Mouse (Mus musculus) neural tube, embryonic 10.5 days (tissue): Measurements from ENCODE around the gene Mad2l1bp.

Experiments
- DNase-seq: peaks from one replicate; pipeline ENCODE4 v3.0.0-alpha.2; 2017; ENCODE audit warnings: low spot score; ENCODE audit errors: extremely low spot score

The Mad2l1bp gene

DNA sequence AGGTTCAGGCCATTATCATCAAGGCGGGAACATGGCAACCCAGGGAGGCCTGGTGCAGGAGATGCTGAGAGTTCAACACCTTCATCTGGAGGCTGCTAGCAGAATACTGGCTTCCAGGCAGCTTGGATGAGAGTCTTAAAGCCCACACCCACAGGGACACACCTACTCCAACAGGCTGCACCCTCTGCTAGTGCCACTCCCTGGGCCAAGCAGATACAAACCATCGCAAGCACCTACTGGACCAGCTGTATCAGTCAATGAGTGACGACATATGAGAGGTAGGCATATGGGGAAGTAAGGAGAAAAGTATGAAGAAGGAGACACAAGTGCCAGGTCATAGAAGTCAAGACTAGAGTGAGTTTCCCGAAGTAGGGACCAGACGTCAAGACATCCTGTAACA is 3.3 kb upstream of the Mad2l1bp start:
- DNase-seq, result no peak

DNA sequence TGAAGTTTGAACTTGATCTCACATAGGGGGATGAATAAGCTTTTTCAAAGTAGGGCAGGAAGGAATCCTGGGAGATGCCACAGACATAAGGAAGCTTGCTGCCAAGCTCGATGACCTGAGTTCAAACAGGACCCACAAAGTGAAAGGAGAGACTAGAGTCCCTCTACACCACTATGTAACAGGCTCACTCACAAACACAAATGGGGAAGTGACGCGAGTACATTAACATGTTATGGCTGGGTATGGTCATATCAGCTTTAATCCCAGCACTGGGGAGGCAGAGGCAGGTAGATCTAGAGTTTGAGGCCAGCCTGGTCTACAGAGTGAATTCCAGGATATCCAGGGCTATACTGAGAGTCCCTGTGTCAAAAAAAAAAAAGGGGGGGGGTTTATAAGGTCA is 983 bp upstream of the Mad2l1bp start:
- no peak for DNase-seq

DNA sequence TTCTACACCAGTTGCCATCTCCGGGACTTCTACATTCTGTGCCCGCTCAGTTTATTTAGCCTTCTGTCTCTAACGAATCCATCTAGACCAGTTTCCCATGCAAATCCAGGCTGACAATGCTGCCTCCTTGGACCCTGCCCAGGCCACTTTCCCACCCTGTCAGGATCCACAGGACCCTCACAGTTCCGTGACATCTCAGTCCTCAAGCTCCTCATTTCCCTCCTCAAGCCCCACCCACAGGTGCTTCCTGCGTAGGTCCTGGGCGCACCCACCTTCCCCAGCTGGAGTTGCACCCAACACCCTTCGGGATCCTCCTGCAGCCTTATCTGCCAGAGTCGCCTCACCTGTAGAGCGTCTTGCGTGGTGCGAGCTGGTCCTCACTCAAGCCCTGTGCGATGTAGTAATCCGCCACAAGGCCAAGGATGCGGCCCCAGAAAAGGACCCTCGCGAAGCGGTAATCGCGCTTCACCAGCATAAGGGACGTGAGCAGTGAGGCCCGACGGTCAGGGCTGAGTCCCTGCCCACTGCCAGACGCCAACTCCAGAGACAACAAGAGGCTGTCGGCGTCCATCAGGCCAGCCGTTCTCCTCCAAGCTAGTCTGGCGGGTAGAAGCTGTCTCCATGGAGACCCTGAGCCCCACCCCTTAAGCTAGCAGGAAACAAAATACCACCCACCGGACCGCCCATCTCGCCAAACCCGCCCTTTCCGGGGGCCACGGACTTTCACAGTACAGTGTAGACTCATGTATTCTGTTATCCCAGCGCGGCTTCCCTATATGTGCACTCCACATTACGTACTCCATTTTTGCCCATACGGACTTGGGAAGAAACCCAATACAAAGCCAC is 9.6 kb downstream of the Mad2l1bp start, which contains the start of gene Rsph9:
TSS of gene Rsph9 (minus strand) at position 639 of the 846 bp plus-strand sequence.
- peak; percentile 78 for DNase-seq

DNA sequence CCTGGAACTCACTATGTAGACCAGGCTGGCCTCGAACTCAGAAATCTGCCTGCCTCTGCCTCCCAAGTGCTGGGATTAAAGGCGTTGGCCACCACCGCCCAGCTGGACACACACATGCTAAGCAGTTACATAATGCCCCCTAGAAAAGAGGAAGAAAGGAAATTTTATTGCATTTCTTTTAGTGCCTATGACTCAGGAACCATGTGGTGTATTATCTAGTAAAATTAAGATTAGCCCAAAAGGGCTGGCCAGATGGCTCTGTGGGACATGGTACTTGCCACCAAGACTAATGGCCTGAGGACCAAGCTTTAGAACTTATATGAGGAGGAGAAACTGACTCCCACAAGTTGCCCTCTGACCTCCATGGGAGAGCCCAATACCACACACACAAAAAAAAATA is 13.5 kb downstream of the Mad2l1bp start:
- DNase-seq, result no peak

DNA sequence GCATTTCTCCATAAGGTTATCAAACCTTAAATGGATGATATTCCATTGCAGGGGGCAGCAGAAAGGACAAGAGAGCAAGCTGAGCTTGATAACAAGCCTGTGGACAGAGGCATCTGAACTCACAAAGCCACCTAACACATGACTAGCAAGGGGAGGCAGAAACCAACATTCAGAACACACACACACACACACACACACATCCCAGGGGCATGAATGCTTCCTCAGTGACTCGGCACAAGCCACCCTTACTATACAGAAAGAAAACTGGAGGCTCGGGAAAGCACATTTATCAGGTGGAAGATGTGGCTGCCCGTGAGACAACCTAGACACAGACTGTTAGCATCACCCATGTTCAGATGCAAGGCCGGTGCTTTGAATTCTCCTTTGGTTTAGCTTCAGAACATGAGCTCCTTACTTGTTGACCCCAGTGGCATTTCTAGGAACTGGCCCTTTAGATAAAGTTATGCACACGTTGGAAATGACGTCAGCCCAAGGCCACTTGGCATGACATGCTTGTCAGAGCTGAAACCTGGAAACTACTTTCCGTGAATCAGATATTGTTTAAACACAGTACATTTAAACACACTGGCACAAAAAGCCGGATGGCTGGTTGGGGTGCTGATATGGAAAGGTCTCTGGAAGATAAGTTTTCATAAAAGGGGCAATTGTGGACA is 14.7 kb downstream of the Mad2l1bp start:
- DNase-seq, result no peak

DNA sequence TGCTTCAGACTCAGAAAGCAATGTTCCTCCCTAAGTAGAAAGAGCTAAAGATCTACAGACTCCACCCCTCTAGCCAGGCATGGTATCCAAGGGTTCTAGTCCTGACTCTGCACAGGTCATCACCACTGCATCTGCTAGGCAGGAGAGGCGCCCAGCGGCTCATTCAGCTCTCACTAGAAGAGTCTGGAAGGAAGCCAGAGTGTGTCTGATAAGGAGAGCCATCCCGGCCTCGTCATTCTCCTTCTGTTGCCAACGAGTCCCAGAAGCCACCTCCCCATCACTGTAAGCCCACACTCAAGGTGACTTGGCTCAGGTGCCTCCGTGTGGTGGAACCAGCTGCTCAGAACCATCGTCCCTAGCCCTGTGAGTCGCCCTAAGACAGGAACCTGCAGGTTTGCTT is 20.5 kb downstream of the Mad2l1bp start:
- DNase-seq, result no peak

DNA sequence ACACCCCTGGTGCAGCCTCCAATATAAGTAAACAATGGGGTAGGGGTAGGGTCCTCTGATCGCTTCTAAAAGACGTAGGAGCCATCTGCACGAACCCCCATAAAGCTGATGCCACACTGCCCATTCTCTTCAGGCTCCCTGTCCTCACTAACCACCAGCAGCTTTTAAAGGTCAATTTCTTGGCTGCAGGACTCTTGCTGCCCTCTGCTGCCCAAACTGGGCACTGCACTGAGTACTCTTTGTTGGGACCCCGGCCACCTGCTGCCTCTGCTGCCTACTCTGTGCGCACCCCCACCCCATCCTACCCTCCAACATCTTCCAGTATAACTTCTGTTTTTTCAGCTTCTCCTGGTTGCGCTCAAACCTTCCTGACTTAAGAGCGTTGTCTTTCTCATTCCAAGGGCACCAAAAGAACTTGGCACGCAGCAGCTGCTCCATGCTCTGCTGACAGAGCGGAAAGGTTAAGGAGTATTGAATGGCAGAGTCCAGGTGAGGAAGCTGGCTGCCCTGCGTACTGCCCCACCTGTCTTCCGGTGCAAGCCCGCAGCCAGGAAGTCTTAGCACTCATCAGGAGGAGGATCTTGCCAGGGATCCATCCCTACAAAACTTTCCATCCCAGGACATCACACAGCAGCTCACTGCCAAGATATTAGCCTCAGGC is 21.2 kb downstream of the Mad2l1bp start:
- DNase-seq, result peak; percentile 87

DNA sequence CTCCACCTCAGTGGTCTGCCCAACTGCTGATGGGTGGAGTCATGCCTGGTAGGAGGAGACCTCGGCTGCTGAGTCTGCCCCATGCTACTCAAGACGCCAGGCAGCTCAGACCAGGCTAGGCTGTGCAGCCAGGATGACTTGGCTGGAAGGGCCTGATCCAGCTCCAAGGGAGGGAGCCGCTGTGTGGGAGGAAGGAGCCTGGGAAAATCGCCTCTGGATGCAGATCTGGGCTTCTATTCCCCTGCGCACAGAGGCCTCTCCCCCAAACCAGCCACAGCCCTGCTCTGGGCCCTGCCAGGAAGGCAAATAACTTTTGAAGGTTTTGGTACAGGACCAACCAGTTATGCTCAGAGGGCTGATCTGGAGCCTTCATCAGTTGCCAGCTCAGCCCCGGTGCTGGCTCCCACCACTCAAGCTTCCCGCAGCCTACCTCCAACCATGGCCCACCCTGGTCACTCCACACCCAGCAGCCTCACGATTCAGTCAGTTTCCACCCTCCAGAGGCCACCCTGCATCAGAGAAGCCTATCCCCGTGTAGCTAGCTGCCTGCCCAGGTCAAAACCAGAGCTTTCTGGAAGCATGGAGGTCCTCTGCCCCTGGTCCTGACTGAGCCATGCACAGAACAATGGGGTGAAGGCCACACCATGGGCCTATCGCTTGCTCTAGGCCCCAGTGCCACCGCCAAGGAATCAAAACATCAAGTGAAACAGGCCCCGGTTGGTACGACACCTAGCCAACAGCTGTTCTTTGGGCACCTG is 23.4 kb downstream of the Mad2l1bp start:
- no peak for DNase-seq

DNA sequence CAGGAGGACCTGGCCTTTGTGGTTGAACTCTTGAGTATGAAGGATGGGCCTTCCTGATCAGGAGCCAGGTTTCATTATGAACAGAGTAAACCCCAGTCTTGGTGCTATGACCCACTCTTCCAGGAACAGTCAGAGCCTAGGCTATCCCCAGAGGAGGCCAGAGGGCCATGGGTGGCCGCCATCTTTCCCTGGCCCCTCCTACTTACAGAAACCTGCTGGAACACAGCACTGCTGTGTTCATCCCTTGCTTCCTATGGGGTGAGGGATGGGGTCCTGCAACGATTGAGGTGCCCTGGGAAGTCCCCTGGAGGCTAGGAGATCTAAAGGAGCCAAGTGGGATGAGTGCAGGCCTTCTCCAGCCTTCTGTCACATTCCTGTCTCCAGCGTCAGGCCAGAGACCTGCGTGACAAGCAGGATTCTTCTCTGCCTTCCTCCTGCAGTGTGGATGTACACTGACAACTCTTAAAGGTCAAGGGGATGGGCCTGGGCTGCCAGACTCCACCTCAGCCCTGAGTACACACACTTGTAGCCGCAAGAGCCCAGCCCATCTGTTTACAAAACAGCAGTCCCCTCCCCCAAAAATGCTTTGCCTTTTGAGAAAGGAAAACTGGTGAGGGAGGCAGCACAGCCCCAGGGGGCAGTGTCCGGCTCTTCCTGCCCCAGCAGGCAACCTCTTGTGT is 25.4 kb downstream of the Mad2l1bp start:
- DNase-seq, result no peak

DNA sequence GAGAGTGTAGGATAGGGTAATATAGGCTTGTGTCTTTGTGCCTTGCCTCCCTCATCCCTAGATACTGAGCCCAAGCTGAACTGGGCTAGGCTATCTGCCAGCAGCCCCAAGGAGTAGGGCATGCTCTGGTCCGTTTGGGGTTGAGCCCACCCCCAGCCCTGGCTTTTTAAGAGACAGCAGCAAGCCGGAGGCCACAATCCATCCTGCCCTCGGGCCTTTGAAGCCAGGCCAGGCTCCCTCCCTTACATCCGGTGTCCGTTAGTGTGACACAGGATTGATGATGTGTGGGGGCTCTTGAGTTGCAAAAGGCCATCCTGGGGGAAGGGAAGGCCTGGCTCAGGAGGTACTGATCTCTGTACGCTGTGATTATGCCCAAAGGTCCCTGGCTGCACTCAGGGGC is 26.7 kb downstream of the Mad2l1bp start:
- no peak for DNase-seq

DNA sequence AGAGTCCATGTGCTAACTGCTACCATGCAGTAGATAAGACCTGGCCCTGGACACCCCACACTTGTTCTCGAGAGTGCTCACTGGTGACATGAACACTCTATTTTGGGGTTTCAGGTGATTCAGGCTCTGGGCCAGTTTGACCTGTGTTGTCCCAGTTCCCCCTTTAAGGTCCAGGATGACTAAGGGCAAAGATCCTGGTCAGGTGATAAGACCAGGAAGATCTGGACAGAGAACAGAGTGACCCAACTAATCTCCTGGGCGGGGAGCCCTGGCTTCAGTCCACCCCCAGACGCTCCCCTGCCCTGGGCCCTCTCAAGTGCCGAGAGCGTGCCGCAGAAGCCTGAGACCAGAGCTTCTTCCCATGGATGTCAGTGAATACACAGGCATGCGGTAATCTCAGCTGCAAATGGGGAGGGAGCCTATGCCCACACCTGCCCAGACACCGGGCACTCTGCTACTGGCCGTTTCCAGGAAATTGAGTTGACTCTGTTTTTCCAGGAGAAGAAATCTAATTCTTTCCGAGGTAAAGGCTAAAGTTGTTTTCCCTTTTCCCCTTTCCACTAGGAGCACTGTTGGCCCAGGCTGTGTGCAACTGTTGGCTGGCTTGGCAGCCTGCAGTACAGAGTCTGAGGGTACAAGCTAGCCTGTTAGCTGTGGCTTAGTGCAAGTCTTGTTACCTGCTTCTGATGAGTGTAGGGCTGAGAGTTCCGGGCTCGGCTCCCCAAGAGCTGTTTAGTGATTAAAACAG is 29.2 kb downstream of the Mad2l1bp start:
- DNase-seq, result no peak

DNA sequence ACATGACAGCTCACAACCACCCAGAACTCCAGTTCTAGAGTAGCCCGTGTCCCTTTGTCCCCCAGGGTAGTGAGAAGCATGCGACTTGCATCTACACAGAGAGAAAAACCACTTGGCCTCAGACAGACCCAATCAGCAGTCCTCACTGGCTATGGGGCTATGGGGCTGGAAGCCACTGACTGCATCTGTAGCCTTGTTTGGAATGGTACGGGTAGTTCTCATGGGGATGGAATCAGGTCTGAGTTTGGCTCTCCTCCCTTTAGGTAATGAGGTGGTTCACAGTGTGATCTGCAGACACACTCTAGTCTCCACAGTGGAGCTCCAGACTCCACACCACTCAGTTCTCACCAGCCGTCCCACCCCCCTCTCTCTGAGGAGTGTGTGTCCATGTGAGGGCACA is 30.1 kb downstream of the Mad2l1bp start:
- no peak for DNase-seq

DNA sequence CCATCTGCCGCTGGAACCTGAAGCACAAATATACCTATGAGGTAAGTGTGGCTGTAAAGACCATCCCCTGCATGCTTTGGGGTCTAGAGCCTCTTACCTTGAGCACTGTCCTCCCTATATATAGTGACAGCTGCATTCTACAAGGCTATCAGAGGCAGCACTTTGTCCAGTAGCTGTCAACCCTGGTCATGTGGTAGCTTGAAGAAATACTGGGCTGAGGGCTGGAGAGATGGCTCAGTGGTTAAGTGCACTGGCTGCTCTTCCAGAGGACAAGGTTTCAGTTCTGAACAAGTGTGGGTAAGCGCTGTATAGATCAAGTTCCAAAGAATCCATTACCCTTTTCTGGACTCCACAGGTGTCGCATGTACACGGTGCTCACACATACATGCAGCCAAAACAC is 30.6 kb downstream of the Mad2l1bp start:
- no peak for DNase-seq

DNA sequence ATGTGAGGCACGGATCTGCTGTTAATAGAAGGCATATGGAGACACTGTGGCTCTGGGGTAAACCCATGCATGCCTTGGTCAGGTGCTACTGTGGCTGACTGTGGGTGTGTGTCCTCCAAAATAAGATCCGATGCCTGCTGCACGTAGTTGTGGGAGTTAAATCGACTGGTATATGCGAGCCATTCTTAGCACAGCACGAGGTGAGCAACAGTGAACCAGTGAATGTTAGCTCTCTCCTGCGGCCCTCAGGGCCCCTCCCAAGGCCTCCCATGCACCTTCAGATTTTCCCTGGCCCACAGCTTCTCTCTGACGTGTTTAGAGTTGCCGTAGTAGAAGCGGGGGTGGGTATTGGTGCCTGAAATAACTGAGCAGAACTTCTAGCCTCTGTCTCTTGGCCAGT is 33.7 kb downstream of the Mad2l1bp start:
- DNase-seq, result no peak

DNA sequence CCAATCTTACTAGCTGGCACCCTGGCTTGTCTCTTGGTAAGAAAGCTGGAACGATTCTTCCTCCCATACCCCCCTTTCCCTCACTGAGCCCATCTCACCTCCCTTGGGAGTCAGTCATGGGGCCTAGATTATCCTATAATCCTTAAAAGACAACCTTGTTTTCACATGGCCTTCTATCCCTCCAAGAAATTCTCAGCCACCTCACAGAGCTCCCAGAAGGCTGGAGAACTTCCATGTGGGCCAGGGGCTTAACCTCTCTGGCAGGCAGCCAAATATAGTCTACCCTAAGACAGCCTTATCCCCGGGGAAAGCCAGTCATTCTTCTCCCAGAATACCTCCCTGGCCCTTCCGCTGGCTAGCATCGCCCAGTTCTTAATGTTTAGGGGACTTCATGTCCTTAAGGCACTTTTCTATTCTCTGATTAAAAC is 34.9 kb downstream of the Mad2l1bp start:
- no peak for DNase-seq

DNA sequence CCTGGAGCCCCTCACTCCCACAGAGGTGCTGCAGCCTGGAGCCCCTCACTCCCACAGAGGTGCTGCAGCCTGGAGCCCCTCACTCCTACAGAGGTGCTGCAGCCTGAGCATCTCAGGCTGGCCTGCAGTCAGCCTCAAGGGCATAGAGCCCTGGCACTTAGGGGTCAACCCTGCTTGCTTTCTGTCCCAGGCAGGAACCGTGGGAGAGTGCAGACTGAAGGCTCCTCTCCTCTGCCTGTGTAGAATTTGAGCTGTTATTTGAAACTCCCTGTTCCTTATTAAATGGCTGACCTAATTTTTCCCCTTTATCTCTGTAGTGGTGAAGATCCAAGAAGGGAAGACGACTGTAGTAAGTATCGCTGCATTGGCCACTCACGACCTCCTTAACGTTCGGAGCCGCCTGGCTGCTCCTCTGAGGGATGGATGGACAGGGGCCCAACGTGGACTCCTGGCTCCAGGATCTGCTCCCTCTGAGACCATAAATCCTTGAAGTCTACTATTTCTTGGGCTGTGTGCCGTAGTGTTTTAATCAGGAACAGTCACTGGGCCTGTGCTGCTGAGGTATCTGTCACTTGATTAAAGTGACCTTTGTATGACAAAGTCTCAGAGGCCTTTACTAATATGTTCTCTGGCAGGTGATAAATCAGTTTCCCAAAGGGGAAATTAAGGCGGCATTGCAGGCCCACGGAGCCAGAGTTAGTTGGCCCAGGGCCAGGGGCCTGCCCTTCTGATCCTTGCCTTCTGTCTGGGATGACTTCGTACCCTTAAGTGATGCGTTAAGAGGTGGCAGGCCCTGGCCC is 35.5 kb downstream of the Mad2l1bp start:
- no peak for DNase-seq

DNA sequence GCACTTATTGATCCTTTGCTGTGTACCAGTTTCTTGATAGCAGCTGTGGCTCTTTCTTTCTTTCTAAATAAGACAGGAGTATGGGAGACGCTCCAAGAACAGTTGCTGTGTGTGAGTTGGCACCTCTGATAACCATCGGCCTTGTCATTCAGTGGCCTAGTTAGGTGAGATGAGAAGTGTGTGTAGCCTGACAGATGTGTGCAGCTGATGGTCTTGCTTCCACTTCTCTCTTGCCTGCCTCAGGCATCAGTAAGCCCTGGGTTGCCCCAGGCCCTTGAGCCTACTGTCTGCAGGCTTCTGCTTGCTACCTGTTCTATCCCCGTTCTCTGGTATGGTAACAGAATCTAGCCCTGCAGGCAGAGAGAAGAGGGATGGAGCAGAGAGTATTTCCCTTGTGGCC is 36.5 kb downstream of the Mad2l1bp start:
- DNase-seq, result no peak

DNA sequence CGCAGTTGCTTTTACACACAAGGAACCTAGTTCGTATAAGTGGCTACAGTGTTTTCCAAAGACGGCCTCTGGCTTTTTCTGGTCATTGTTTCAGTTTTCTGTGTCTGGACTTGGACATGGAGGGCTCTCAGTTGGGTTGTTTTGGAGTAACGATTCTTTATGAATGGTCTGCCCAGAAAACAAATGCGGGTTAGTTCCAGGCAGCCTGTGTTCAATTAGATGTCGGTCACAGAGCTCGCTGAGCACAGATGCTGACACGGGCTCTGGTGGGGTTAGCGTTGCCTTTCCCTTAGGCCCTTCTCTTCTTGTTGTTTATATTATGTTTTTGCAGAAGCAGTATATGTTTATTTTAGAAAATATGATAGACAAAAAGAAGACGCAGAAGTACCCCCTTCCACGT is 37.2 kb downstream of the Mad2l1bp start:
- DNase-seq, result no peak

DNA sequence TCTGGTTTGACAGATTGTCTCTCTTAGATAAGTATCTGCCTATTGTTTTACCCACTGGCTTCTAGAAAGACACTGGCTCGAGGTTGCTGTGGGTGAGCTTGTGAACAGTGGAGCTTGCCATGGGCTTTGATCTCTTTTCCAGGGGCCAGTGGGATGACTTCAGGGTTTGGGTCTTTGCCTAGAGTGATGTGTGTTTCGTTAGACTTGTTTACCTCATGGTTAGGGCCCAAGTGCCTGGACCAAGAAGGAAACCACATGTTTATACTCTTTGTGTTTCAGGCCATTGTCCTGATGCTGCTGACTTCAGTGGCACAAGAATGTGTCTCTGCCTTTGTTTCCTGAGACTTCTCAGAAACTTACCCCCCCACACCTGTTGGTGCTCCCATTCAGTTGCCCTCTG is 37.9 kb downstream of the Mad2l1bp start:
- no peak for DNase-seq
